Mouse (Mus musculus) MEL (cell line): ENCODE results near the gene Tnik. TPM values are rescaled to one million over a fixed set of nuclear protein-coding genes. Genes with fewer than 3 reads are reported as not detected.

Source experiments
- DNase-seq: peaks from one replicate; pipeline ENCODE4 v3.0.0; 2011; ENCODE audit warnings: low read depth, low spot score
- H3K27ac ChIP-seq: 2 replicates; pipeline ENCODE4 v1.5.1; 2012; ENCODE audit warnings: low read depth, mild to moderate bottlenecking, control low read depth, low read length, moderate library complexity; ENCODE audit not compliant: control insufficient read depth
- H3K27me3 ChIP-seq, 2 experiments: fragments of 150-350 bp in 1 of 2; sonication (generic) in 1 of 2; 2 replicates each; pipeline ENCODE4 v1.6.1; 2012; ENCODE audit warnings: low read length in 2 of 2, mild to moderate bottlenecking in 2 of 2, improper control_type of control experiment in 1 of 2, moderate library complexity in 1 of 2; ENCODE audit not compliant: insufficient read depth in 2 of 2, control insufficient read depth in 1 of 2
- H3K36me3 ChIP-seq, 2 experiments: 2 replicates each; pipeline ENCODE4 v1.6.1; 2012 to 2014; ENCODE audit warnings: low read length in 2 of 2, improper control_type of control experiment in 1 of 2, inconsistent platforms in 1 of 2, mild to moderate bottlenecking in 1 of 2; ENCODE audit not compliant: insufficient read depth in 2 of 2, control insufficient read depth in 1 of 2
- H3K4me1 ChIP-seq, 2 experiments: fragments of 150-350 bp in 1 of 2; sonication (generic) in 1 of 2; 2 replicates each; pipeline ENCODE4 v1.6.1; 2012; ENCODE audit warnings: low read length in 2 of 2, improper control_type of control experiment in 1 of 2, mild to moderate bottlenecking in 1 of 2; ENCODE audit not compliant: insufficient read depth in 2 of 2, control insufficient read depth in 1 of 2
- H3K4me3 ChIP-seq, 2 experiments: fragments of 150-350 bp in 1 of 2; sonication (generic) in 1 of 2; 2 replicates each; pipeline ENCODE4 v1.5.1; 2012; ENCODE audit warnings: low read depth in 2 of 2, low read length in 2 of 2, mild to moderate bottlenecking in 2 of 2, moderate library complexity in 2 of 2, control low read depth in 1 of 2, improper control_type of control experiment in 1 of 2; ENCODE audit not compliant: control insufficient read depth in 1 of 2, insufficient read depth in 1 of 2
- H3K79me2 ChIP-seq: 2 replicates; pipeline ENCODE4 v1.6.1; 2012; ENCODE audit warnings: mild to moderate bottlenecking, low read length, moderate library complexity; ENCODE audit not compliant: control insufficient read depth, poor library complexity, insufficient read depth
- H3K9ac ChIP-seq: 2 replicates; pipeline ENCODE4 v1.6.1; 2012; ENCODE audit warnings: low read depth, mild to moderate bottlenecking, control low read depth, low read length, moderate library complexity; ENCODE audit not compliant: control insufficient read depth, poor library complexity, severe bottlenecking
- H3K9me3 ChIP-seq: fragments of 150-350 bp; sonication (generic); replicated peaks from 2 replicates; pipeline ENCODE4 v1.6.1; 2012; ENCODE audit warnings: mild to moderate bottlenecking, low read length, improper control_type of control experiment, moderate library complexity; ENCODE audit not compliant: insufficient read depth
- CHD2 ChIP-seq: IDR thresholded peaks from 2 replicates; pipeline ENCODE4 v1.6.1; 2011; ENCODE audit warnings: low read length, improper control_type of control experiment
- CTCF ChIP-seq, 3 experiments: IDR thresholded peaks in 2 of 3; conservative IDR thresholded peaks in 1 of 3; 2 replicates each; pipeline ENCODE4 v1.5.1; 2011 to 2012; ENCODE audit warnings: low read length in 3 of 3, low read depth in 2 of 3, mild to moderate bottlenecking in 2 of 3, improper control_type of control experiment in 1 of 3, inconsistent platforms in 1 of 3, mixed read lengths in 1 of 3, moderate library complexity in 1 of 3; ENCODE audit not compliant: control insufficient read depth in 1 of 3, insufficient read depth in 1 of 3, poor library complexity in 1 of 3, severe bottlenecking in 1 of 3
- E2F4 ChIP-seq: IDR thresholded peaks from 2 replicates; pipeline ENCODE4 v1.6.1; 2011; ENCODE audit warnings: low read depth, low read length, improper control_type of control experiment, borderline replicate concordance
- ELF1 ChIP-seq: IDR thresholded peaks from 2 replicates; pipeline ENCODE4 v1.6.1; 2014; ENCODE audit warnings: low read depth, mild to moderate bottlenecking, inconsistent platforms, low read length, improper control_type of control experiment, moderate library complexity
- EP300 ChIP-seq, 2 experiments: IDR thresholded peaks; 2 replicates each; pipeline ENCODE4 v1.6.1; 2011; ENCODE audit warnings: improper control_type of control experiment in 2 of 2, low read length in 2 of 2, low read depth in 1 of 2, mild to moderate bottlenecking in 1 of 2
- GATA1 ChIP-seq: IDR thresholded peaks from 2 replicates; pipeline ENCODE4 v1.6.1; 2011; ENCODE audit warnings: low read depth, low read length, improper control_type of control experiment
- HCFC1 ChIP-seq: IDR thresholded peaks from 2 replicates; pipeline ENCODE4 v1.6.1; 2012; ENCODE audit warnings: low read depth, mild to moderate bottlenecking, inconsistent platforms, low read length, improper control_type of control experiment, moderate library complexity
- KAT2A ChIP-seq: conservative IDR thresholded peaks from 2 replicates; pipeline ENCODE4 v1.6.1; 2012; ENCODE audit warnings: low read depth, low read length, improper control_type of control experiment, inconsistent platforms
- MAFK ChIP-seq: IDR thresholded peaks from 2 replicates; pipeline ENCODE4 v1.6.1; 2011; ENCODE audit warnings: low read depth, mild to moderate bottlenecking, low read length, improper control_type of control experiment, borderline replicate concordance
- MAZ ChIP-seq: IDR thresholded peaks from 2 replicates; pipeline ENCODE4 v1.6.1; 2012; ENCODE audit warnings: low read depth, mild to moderate bottlenecking, inconsistent platforms, low read length, improper control_type of control experiment
- MEF2A ChIP-seq: IDR thresholded peaks from 2 replicates; pipeline ENCODE4 v1.6.1; 2014; ENCODE audit warnings: low read depth, mild to moderate bottlenecking, inconsistent platforms, low read length, improper control_type of control experiment; ENCODE audit not compliant: poor library complexity, insufficient replicate concordance, severe bottlenecking; ENCODE audit errors: extremely low read depth
- MXI1 ChIP-seq: IDR thresholded peaks from 2 replicates; pipeline ENCODE4 v1.6.1; 2011; ENCODE audit warnings: mild to moderate bottlenecking, low read depth, low read length, improper control_type of control experiment
- MYB ChIP-seq: IDR thresholded peaks from 2 replicates; pipeline ENCODE4 v1.6.1; 2011; ENCODE audit warnings: mild to moderate bottlenecking, low read depth, low read length, improper control_type of control experiment
- POLR2A ChIP-seq, 2 experiments: IDR thresholded peaks; 2 replicates each; pipeline ENCODE4 v1.6.1; 2011 to 2012; ENCODE audit warnings: low read length in 2 of 2, mild to moderate bottlenecking in 2 of 2, control low read depth in 1 of 2, improper control_type of control experiment in 1 of 2, low read depth in 1 of 2, moderate library complexity in 1 of 2; ENCODE audit not compliant: control insufficient read depth in 1 of 2, insufficient read depth in 1 of 2, poor library complexity in 1 of 2
- POLR2AphosphoS2 ChIP-seq: IDR thresholded peaks from 2 replicates; pipeline ENCODE4 v1.6.1; 2011; ENCODE audit warnings: low read length, improper control_type of control experiment
- POLR2AphosphoS5 ChIP-seq: IDR thresholded peaks from 2 replicates; pipeline ENCODE4 v1.6.1; 2012; ENCODE audit warnings: low read depth, borderline replicate concordance, mild to moderate bottlenecking, inconsistent platforms, low read length, moderate library complexity, mixed read lengths
- RAD21 ChIP-seq: IDR thresholded peaks from 2 replicates; pipeline ENCODE4 v1.6.1; 2011; ENCODE audit warnings: mild to moderate bottlenecking, low read depth, low read length, improper control_type of control experiment
- SIN3A ChIP-seq: IDR thresholded peaks from 2 replicates; pipeline ENCODE4 v1.6.1; 2012; ENCODE audit warnings: low read length, improper control_type of control experiment, inconsistent platforms
- TAL1 ChIP-seq: IDR thresholded peaks from 2 replicates; pipeline ENCODE4 v1.6.1; 2012; ENCODE audit warnings: mild to moderate bottlenecking, inconsistent platforms, low read length, moderate library complexity, mixed read lengths
- TBP ChIP-seq: IDR thresholded peaks from 2 replicates; pipeline ENCODE4 v1.8.0; 2011; ENCODE audit warnings: low read depth, low read length, improper control_type of control experiment
- USF1 ChIP-seq: IDR thresholded peaks from 2 replicates; pipeline ENCODE4 v1.6.1; 2014; ENCODE audit warnings: low read depth, mild to moderate bottlenecking, inconsistent platforms, low read length, improper control_type of control experiment, moderate library complexity
- ZC3H11A ChIP-seq: IDR thresholded peaks from 2 replicates; pipeline ENCODE4 v1.6.1; 2012; ENCODE audit warnings: low read depth, mild to moderate bottlenecking, inconsistent platforms, low read length, improper control_type of control experiment
- ZKSCAN1 ChIP-seq: IDR thresholded peaks from 2 replicates; pipeline ENCODE4 v1.6.1; 2012; ENCODE audit warnings: low read depth, mild to moderate bottlenecking, inconsistent platforms, low read length, improper control_type of control experiment, moderate library complexity
- polyA plus RNA-seq, 2 experiments: library from polyadenylated mRNA; stranded (reverse) in 1 of 2; unstranded in 1 of 2; fragments of >175 nt in 1 of 2; fragments of >200 nt in 1 of 2; gene quantifications; 2 replicates each; pipeline versions ENCODE4 v1.2.1 to v1.2.4; 2012; ENCODE audit warnings: low replicate concordance in 2 of 2, low read depth in 1 of 2; ENCODE audit not compliant: insufficient read length in 2 of 2, insufficient read depth in 1 of 2, missing spikeins in 1 of 2
- total RNA-seq: library from RNA; depleted of rRNA; stranded (reverse); fragments of 300-350 nt; gene quantifications from 2 replicates; pipeline ENCODE4 v1.2.3, GENCODE M21; 2012

Gene Tnik
- total and polyA plus RNA-seq, 3 experiments, result 9.9 to 78.4 (median 13.6) TPM

DNA sequence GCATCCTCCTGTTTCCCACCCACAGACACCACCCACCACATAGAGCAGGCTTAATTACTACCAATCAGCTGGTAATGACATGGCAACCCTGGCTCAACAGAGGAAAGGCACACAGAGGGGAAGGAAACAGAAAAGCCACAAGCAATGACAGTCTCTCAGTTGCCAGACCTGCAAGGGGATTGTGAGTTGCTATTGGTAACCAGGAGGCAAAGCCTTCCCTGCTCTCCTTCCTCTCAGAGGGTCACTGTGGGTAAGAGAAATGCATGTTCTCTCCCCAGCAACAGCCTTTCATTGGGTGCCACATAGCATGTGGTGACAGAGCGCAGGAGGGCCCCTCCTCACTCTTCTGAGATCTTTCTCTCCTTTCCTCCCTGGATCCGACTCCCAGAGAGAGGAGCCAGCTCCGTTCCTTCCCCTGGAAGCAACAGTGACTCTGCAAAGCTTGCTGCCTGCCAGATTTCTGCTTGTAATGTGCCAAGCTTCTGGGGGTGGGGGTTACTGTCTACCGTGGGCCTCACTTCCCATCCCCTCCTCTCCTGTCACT is 295.4 kb downstream of the Tnik start:
- no peaks in the 10 kb centered on the region for H3K79me2 ChIP-seq
- no peak for DNase-seq
- no peak overlapping the region for H3K4me3 ChIP-seq
- H3K27ac ChIP-seq, result no peak overlapping the region
- peaks cover 0 to 6% of the 10 kb centered on the region in 2 experiments; a peak in 3 of 4 replicates for H3K4me1 ChIP-seq
- no peaks in the 10 kb centered on the region for H3K9me3 ChIP-seq
- no peaks in the 10 kb centered on the region for H3K27me3 ChIP-seq
- peaks cover 0 to 3% of the 10 kb centered on the region in 2 experiments; a peak in 1 of 4 replicates for H3K36me3 ChIP-seq
- H3K9ac ChIP-seq, result no peak overlapping the region
- TF ChIP-seq EP300 (IDR thresholded peaks at IDR 0.05; ENCODE audit: low read depth in 1 of 2, low read length in 2 of 2) (no peak), MEF2A (no peak), MYB (no peak), USF1 (no peak), GATA1 (no peak), POLR2AphosphoS2 (no peak)

DNA sequence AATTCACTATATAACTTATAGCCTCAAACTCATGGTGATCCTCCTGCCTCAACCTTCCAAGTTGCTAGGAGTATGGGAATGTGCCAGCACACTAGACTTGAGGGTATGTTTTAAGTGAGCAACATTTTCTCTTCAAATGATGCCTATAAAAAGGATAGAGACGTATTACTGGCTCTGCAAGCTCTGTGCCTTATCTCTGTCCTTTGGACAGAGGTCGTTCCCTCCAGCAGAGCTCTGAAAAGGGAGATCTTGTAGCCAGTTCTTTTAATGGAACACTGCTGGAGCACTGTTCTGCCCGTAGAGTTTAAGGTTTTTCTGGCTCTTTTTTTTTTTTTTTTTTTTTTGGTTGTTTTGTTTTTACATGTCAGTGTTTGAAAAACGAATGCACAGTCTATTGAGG is 298.4 kb downstream of the Tnik start:
- Histone ChIP-seq H3K9ac (no peak overlapping the region), H3K79me2 (no peaks in the 10 kb centered on the region), H3K36me3 (peaks cover 0 to 3% of the 10 kb centered on the region in 2 experiments; a peak in 1 of 4 replicates), H3K4me1 (peaks cover 0 to 6% of the 10 kb centered on the region in 2 experiments; a peak in 3 of 4 replicates), H3K9me3 (no peaks in the 10 kb centered on the region), H3K27ac (no peak overlapping the region), H3K27me3 (no peaks in the 10 kb centered on the region), H3K4me3 (no peak overlapping the region)
- no peak for DNase-seq
- no peak for TF ChIP-seq SIN3A
- no peak for TF ChIP-seq ZKSCAN1
- TF ChIP-seq POLR2AphosphoS5, result no peak
- TF ChIP-seq CTCF (IDR thresholded peaks at IDR 0.05 in 2 of 3, conservative IDR thresholded peaks at IDR 0.05 in 1 of 3; ENCODE audit: control insufficient read depth in 1 of 3, insufficient read depth in 1 of 3, low read depth in 2 of 3, low read length in 3 of 3, poor library complexity in 1 of 3, severe bottlenecking in 1 of 3), result no peak
- no peak for TF ChIP-seq POLR2A (IDR thresholded peaks at IDR 0.05; ENCODE audit: control insufficient read depth in 1 of 2, insufficient read depth in 1 of 2, low read depth in 1 of 2, low read length in 2 of 2, poor library complexity in 1 of 2)
- no peak for TF ChIP-seq EP300 (IDR thresholded peaks at IDR 0.05; ENCODE audit: low read depth in 1 of 2, low read length in 2 of 2)
- no peak for TF ChIP-seq TBP
- TF ChIP-seq CHD2, result no peak
- TF ChIP-seq RAD21, result no peak
- no peak for TF ChIP-seq HCFC1
- TF ChIP-seq ELF1, result no peak
- no peak for TF ChIP-seq POLR2AphosphoS2
- TF ChIP-seq ZC3H11A, result no peak
- no peak for TF ChIP-seq TAL1
- no peak for TF ChIP-seq MXI1
- no peak for TF ChIP-seq KAT2A
- no peak for TF ChIP-seq E2F4
- TF ChIP-seq MAFK, result no peak
- TF ChIP-seq MAZ, result no peak
